Mouse (Mus musculus): ENCODE results near the gene Atp6v1g1. TPM values are rescaled to one million over a fixed set of nuclear protein-coding genes. Genes with fewer than 3 reads are reported as not detected.

The Atp6v1g1 gene
- total RNA-seq (2023) = 66.6 TPM

DNA sequence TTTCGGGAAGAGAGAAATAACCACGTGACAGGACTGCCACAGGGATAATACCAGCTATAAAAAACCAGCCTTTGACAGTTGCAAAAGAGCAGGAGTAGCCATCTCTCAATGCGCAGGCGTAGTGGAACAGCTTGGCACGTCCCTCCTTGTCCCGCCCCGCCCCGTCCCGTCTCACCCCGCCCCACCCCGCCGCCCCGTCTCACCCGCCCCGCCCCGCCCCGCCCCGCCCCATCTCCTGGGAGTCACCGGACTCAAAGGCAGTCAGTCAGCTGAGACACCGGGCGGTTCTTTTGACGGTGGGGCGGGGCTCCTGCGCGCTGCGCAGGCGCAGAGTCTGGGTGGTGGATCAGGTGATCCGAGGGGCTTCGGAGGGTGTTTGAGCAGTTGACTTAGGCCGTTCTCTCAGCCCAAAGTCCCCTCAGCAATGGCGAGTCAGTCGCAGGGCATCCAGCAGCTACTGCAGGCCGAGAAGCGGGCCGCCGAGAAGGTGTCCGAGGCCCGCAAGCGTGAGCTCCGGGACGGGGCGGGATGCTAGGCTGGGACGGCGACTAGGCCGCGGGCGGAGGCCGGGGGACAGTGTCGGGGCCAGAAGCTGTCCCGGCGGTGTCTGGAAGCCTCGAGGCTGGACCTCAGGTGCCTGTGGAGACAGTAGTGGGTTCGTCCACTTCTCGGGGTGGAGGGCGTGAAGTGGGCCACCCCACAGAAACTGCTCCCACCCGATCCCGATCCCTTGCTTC is at the start of gene Atp6v1g1:
Gene Atp6v1g1 (plus strand): TSS at position 279 of the 737 bp plus-strand sequence.

DNA sequence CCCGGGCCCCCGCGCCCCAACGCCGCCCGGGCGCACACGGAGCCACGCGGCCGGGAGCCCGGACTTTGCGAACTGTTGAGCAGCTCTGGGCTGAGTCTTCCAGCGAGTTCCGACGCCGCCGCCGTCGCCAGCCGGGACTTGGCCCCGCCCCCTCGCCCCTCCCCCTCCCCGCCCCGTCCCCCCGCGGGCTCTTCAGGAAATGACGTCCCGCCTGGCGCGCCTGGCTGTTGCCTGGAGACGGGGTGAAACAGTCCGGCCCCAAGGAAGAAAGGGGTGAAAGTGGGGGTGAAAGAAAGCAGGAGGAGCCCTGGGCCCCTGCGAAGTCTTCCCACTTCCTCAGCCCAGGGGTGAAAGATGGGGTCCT is 48.7 kb upstream of the Atp6v1g1 start, which contains the start of gene Whrn:
Gene Whrn (minus strand): TSS at position 77 of the 364 bp plus-strand sequence.

DNA sequence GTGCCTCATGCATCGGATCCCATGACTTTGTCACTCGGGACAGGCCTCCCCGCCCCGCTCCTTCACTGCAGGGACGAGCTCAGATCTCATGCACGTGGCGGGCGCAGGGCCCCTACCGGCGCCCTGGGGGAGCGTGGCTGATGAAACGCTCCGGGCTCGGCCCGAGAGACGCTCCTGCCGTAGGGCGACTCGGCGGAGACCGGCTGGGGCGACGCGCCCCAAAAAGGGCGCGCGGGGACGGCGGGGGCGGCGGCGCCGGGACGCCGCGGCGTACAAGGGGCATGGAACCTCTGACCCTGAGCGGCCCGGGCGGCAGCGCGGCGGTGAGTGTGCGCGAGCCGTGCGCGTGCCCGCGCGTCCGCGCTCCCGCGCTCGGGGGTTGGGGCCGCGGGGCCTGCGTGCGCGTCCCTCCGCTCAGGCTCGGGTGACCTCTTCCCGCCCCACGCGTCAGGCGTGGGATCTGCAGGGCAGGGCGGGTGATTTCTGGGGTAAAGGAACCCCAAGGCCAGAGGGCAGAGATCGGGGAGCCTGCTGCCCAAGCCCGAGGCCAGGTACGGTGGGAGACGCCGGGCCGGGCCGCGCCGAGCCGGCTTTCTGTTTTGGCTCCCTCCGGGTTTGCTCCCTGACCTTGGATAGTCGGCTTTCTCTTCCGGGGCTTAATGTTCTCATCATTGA is 14.0 kb downstream of the Atp6v1g1 start, which contains the start of gene Tmem268:
Gene Tmem268 (plus strand): TSS at position 375 of the 675 bp plus-strand sequence.

Other genes starting within 250 kb of the Atp6v1g1 start
- gene Orm1, start 200.2 kb upstream of the Atp6v1g1 start, total RNA-seq (2023) = not detected
- gene Orm3, start 188.6 kb upstream of the Atp6v1g1 start, total RNA-seq (2023) = not detected
- not detected for gene Orm2, start 182.3 kb upstream of the Atp6v1g1 start, total RNA-seq (2023)
- 342 TPM for gene Akna, start 141.4 kb upstream of the Atp6v1g1 start, total RNA-seq (2023)
- gene Whrn, start 48.8 kb upstream of the Atp6v1g1 start, total RNA-seq (2023) = 14.7 TPM
- gene Tmem268, start 14.0 kb downstream of the Atp6v1g1 start, total RNA-seq (2023) = 19.1 TPM
- gene Gm11213, start 60.5 kb downstream of the Atp6v1g1 start, total RNA-seq (2023) = not detected
- not detected for gene Tex48, start 77.7 kb downstream of the Atp6v1g1 start, total RNA-seq (2023)
- gene Gm11214, start 118.6 kb downstream of the Atp6v1g1 start, total RNA-seq (2023) = not detected
- gene Tnfsf15, start 200.3 kb downstream of the Atp6v1g1 start, total RNA-seq (2023) = not detected

All from CD4-positive naive resting alpha-beta T cell, adult 57 days (primary cell).